Mouse (Mus musculus): ENCODE measurements around the gene Got1.
"Not testable (repeated sequence)": the region's sequence is repeated elsewhere in the genome, so short reads cannot be mapped to it uniquely, and the experiment has no call there.

Got1 gene

GRCm38 (mm10) chr19:43521362-43521761 lies 3.0 kb downstream of the Got1 start:
- DNase-seq = no peak

GRCm38 (mm10) chr19:43520402-43520801 lies 4.0 kb downstream of the Got1 start:
- no peak for DNase-seq

DNA sequence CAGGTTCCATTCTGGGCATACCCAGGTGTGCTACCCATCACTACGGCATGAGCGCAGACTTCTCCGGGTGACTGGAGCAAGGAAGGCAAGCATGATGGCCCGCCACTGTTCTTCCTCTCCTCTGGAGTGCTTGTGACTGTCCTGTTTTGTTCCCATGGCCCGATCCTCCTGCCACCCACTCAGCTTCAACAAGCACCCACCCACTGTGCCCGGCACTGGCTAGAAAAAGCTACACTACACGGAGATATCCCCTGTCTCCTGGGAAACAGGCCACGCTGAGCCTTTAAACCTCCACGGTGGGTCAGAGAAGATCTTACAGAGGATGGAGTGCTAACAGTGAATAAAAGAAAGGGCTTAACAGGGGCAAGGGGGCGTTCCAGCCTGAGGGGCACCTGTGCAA lies 5.2 kb downstream of the Got1 start:
- DNase-seq = peak; percentile 61

GRCm38 (mm10) chr19:43518261-43518660 lies 6.1 kb downstream of the Got1 start:
- DNase-seq = no peak

DNA sequence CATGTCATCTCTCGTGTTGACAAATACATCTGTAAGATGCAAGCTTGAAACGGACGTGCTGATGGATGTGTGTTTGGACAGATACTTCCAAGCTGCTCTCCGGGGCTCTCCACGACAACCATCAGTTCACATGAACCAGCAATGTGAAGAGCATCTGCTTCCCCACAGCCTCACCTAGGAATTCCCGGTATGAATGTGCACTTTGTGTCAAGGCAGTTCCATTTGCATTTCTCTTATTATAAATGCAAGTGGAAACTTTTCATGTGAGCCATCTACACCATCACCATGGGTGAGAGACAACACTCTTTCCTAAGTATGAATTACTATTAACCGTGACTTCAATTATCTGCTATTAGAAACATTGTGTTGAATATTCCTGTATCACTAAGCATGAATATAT lies 6.6 kb downstream of the Got1 start:
- DNase-seq = no peak

- DNase-seq = no peak
Observed at GRCm38 (mm10) chr19:43517320-43517719, 7.1 kb downstream of the Got1 start.

DNA sequence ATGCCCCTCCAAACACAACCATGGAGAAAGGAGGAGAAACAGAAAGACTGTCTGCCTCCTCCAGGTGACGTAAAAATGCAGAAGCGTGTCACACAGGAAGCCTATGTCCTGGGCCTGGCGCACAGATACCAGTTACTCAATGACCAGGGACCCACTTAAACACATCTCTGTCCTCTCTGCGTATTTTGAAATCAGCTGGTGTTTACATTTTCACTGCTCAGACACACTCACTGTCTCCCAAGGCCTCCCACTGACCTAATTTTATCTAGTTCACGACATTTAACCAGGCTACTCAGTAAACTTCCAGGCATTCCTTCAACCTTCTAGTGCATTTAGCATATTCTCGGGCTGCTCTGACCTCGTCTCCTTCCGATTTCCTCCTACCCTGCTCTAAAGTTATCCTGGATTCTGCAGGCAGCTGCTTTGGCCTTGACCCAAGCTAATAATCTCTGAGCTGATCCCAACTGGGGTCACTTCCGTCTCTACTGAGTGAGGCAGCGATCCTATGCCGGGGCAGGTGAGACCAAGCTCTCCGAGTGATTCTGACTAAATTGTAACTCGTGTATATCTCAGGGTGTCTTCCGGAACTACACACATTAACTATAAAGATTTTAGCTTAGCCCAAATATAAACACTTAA lies 7.9 kb downstream of the Got1 start:
- DNase-seq = no peak

DNA sequence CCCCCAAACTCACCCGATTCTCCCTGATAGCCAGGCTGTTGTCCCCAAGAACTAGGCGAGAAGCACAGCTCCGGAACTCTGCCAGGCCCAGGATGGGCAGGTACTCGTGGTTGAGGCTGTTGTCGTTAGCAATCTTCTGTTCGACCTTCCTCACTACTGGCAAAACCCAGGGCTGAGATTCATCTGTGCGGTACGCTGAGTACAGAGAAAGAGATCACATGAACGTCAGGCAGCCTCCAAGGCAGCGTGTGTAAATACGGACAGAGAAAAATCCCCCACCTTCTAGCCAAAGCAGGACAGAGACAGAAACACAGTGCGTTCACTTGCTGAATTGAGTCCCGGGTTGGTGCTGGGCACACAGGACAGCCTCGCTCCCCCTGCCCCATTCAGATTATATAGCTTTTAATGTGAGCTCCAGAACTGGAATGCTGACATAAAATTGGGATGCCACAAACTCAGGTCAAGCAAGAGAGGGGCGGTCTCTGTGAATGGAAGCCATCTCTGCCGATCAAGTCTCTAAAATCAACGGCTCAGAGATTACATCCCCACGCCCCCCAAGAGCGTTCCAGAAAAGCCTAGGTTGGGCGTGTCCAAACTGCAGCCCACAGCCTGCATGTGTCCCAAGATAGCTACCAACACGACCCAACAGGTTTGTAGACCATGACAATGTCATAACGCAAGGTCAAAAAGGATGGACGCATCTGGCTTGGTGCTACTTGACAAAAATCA lies 8.6 kb downstream of the Got1 start:
- DNase-seq = no peak

DNA sequence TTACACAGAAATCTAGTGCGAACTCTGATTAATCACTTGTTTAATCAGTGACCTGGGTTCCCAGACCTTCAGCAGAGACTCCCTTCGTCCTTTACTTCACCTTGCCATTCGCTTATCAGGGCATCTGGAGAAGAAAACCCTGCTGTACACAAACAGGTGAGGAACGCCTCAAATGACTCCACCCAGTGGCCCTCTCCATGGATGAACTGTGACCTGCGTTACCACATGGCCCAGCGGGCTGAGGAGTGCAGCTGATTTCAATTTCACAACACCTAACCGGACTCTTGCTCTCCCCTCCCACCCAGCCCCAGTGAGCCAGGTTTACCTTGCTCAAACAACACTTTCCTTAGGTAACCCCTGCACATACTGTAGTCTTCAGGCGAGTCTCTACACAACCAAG lies 10.5 kb downstream of the Got1 start:
- DNase-seq = no peak

DNA sequence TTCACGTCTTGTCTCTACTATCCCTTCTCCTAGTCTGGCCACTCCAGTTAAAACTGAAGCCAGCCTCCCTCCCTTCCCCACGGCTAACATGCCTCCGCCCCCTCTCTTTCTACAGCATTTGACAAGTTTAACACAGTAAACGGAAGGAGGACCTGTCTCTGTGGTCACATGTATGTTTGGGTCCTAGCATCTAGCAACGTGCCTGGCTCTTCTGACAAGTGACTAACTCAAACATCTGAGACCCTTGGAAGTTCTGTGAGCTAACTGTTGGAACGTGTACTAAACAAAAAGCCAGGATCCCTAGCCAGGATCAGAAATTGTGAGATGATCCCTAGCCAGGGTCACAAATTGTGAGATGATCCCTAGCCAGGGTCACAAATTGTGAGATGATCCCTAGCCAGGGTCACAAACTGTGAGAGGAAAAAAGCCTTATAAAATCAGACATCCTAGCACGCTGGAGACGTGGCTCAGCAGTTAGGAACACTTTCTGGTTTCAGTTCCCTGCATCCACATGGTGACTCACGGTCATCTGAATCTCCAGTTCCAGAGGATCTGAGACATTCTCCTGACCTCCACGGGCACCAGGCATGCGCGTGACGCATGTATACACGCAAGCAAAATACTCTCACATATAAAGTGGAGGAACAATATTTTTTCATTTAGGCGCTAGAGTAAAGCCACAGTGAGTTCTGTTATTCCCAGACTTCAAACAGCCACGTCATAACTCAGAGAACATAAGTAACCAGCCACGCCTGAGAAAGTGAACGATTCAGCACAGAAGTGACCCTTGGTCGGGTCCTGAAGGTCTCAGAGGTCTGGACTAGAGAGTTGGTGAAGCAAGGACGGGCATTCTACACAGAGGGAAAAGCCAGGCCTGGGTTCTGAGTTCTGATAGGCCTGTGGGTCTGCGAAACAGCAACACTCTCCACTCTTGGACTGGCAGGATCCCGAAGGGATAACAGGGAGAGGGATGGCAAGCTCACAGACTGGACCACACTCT lies 12.5 kb downstream of the Got1 start:
- DNase-seq = no peak

DNA sequence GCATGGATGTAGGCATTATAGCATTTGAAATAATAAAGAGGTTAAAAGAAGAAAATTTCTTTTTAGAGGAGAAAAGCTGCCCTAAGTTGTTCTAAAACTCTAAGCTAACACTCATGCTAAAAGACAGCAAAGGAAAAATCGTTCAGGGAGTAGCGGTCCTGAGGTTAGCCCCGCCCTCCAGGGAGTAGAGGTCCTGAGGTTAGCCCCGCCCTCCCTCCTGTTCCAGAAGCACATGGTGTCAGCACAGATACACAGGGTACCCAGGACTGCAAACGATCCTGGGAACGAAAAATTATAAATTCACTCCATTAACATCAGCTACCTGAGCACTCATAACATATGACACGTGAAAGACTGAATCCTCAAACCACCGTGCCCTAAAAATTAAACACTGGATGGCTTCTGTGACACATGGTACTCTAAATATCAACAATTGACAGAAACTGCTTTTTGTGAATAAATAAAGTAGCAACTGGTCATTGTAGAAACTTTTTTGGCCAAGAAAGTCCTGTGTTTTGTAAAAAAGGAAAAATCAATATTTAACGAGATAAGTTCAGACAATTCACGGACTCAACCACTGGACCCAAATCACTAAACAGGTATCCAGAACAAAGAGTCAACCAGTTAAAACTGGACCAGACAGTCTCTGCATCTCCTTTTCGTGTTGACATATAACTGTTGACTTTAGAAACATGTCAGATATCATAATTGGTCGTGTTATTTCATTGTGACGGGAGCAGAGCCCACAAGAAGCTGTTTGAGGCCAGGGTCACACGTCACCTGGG lies 13.8 kb downstream of the Got1 start:
- DNase-seq = no peak

- DNase-seq = no peak
Observed at GRCm38 (mm10) chr19:43505441-43505840, 19.0 kb downstream of the Got1 start.

GRCm38 (mm10) chr19:43503593-43503992 lies 20.8 kb downstream of the Got1 start:
- DNase-seq = not testable (repeated sequence)

- DNase-seq = no peak
Observed at GRCm38 (mm10) chr19:43502630-43503029, 21.8 kb downstream of the Got1 start.

- no peak for DNase-seq
Observed at GRCm38 (mm10) chr19:43498874-43499273, 25.5 kb downstream of the Got1 start.

DNA sequence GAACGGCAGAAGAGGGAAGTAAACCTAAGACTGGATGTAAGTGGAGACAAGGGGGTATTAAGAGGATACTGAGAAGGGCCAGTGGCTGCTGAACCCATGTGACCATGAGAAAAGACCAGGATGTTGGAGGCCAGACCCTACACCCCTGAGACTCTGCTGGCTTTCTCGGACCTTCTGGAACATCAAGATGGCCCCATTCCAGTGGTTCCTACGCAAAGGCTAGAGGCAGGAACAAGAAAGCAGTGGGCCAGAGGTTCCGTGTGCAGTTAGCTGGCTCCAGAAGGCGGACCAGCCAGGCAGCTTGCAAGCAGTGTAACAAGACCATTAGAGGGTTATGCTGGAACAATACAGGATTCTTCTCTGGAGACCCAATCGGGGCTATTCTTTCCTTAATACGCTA lies 27.0 kb downstream of the Got1 start:
- no peak for DNase-seq

DNA sequence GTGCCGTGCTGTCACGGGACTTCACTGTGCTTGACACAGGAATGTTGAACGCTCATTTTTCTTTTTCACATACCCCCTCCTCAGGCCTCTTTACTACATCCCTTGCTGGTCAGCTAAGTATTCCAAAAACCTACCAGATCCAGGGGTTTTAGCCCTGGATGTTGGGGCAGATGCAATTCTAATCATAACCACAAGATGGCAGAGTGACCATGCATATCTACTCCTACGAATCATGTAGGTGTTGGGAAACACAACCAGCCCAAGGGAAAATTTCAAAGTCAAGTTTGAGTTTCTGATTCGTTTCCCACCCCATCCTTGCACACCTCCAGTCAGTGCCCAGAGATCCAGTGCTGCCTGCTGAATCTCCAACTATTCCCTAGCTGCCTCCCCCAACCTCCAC lies 28.6 kb downstream of the Got1 start:
- DNase-seq = peak; percentile 61

GRCm38 (mm10) chr19:43494914-43495313 lies 29.5 kb downstream of the Got1 start:
- DNase-seq = no peak

DNA sequence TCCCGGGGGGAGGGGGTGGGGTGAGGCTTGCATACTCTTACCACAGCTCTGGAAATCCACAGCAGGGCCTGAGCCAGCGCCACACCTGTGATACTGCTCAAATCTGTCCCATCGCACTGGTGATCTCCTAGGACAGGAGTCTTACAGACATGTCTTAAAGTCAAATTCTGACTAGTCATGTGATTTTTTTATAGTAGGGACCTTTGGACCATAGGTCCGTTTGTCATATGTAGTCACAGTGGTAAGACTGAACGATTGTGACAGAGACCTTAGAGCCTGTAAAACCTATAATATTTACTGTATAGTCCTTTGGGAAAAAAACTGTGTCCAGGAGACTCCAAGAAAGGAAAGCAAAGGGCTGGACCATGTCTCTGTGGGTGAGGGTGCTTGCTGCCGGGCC lies 30.5 kb downstream of the Got1 start:
- DNase-seq = no peak

- not testable (repeated sequence) for DNase-seq
Observed at GRCm38 (mm10) chr19:43493316-43493715, 31.1 kb downstream of the Got1 start.

DNA sequence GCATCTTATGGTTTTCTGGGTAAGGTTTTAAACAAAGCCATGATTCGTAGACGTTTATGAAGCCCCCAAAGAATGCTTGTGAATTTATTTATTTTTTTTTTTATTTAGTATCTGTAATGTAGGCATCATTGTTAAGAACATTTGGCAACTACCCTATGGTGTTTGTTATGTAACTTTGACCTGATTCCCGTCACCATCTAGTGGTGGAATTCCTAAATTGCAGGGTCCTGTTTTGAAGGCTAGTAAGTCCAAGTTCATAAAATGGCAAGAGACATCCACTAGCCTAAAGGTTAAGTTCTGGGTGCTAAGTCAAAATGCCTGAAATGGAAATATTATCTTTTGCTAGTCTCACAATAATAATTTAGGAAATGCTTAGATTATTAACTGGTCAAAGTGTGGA lies 37.0 kb downstream of the Got1 start:
- DNase-seq = no peak

DNA sequence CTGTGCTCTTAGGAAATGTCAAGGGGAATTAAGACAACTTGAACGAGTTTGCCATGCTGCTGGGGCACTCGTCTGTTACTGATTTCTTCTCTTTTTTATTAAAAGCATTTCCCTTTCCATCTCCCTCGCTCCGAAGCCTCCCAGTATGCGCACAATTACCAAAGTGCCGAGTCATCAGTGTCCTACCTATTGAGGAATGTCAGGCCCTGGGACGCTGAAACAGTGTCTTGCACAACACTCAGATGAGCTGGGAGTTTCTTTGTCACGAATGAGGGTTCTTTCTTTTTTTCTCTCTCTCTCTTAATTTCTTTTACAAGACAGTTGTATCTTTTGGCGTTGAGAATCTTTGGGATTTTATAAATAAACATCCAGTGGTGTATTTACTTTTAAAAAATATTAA lies 43.9 kb downstream of the Got1 start:
- no peak for DNase-seq

- DNase-seq = no peak
Observed at GRCm38 (mm10) chr19:43479431-43479830, 45.0 kb downstream of the Got1 start.

All from right cerebral cortex, adult 18-20 months (tissue).